Comparison of ENCODE assay signal across 27 mouse cellular contexts in the genomic region with DNA sequence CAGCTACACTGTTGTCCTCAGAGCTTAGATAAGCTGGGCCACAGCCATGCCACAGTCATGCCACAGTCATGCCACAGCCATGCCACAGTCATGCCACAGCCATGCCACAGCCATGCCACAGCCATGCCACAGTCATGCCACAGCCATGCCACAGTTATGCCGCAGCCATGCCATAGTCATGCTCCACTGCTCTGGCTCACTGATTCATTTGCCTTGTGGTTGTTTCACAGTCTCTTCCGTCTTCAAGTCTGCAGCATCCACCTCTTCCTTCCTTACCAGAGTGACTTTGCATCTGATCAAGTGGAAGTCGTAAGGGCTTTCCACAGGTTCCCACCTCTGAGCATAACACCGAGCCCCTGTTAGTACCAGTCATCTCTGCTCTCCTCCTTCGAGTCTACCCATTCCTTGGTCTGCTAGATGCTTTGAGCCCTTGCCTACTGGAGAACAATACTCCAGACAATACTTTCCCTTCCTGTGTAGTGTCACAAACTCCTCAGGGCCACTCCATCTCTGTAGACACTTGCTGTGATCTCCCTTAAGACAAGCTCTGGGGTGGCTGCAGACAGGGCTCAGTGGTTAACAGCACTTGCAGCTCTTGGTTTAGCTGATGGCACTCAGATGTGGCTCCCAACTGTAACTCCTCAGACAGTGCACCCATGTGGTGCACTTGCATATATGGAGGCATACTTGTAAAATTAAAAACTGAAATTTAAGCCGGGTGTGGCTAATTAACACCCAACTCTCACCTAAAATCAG. TPM values are rescaled to one million over a fixed set of nuclear protein-coding genes. Genes with fewer than 3 reads are reported as not detected.
DNase-seq lines count a peak whose midpoint lies in the region; ATAC-seq and TF ChIP-seq lines count a peak whose summit lies in the region.
"Had no signal": no experiment of that assay in that cellular context is flagged by ENCODE, and none has a peak within 500 bp of the region (broad histone marks: within the 10 kb centered on the region; RNA-seq: fewer than 3 reads in every experiment).

No protein-coding gene starts in this region.

- no peaks in the 10 kb centered on the region for H3K27me3 ChIP-seq in C2C12 (ENCODE audit: control insufficient read depth, insufficient read depth, insufficient read length)
- no peaks in the 10 kb centered on the region for H3K27me3 ChIP-seq in limb, embryonic 10.5 days (ENCODE audit: low read depth, poor library complexity, severe bottlenecking)
- H3K27me3 ChIP-seq: forebrain, embryonic 15.5 days; hindbrain, embryonic 12.5 days; lung, embryonic 15.5 days; midbrain, embryonic 15.5 days; neural tube, embryonic 12.5 days had no signal

- peak; percentile 6 for DNase-seq in 3T3-L1 (ENCODE audit: low read depth, low spot score)
- DNase-seq in ovary, postnatal 14 days (ENCODE audit: low spot score), result no peak
- no peak for DNase-seq in limb, embryonic 10.5 days (ENCODE audit: low spot score)
- no peak for DNase-seq in cerebellum, adult 11-12 months
- DNase-seq: adrenal gland, adult 8-10 months; cerebellum, adult 8-10 months; cerebellum, postnatal 25 days; gastrocnemius, postnatal 25 days; kidney, adult 2 months; liver; right cerebral cortex, postnatal 4 days; thymus, postnatal 4 days had no signal

- 88% methylated on average over 6 of the region's 6 CpGs for WGBS in limb, embryonic 10.5 days

- no peaks in the 10 kb centered on the region for H3K79me3 ChIP-seq in C2C12 (ENCODE audit: low read depth)

- no peak overlapping the region for H3ac ChIP-seq in C2C12 (ENCODE audit: control insufficient read depth, insufficient read length, low read depth)

- peak; percentile 59 for ATAC-seq in granulocyte monocyte progenitor cell, adult 5-6 weeks (replicated peaks; ENCODE audit: poor library complexity, severe bottlenecking)
- peak; percentile 7; the same call in 1 of the 2 replicates for ATAC-seq in megakaryocyte-erythroid progenitor cell, adult 5-6 weeks (replicated peaks; ENCODE audit: low FRiP score, low TSS enrichment, poor library complexity, severe bottlenecking)
- ATAC-seq: CD4-positive, CD25-positive, alpha-beta regulatory T cell, adult 4 months; forebrain, embryonic 15.5 days; midbrain, embryonic 15.5 days had no signal

- H3K4me1 ChIP-seq in limb, embryonic 10.5 days, result no peaks in the 10 kb centered on the region
- H3K4me1 ChIP-seq: forebrain, embryonic 15.5 days; hindbrain, embryonic 12.5 days; midbrain, embryonic 10.5 days; midbrain, embryonic 15.5 days; neural tube, embryonic 12.5 days had no signal

- no peak for TF ChIP-seq CTCF in C2C12 (IDR thresholded peaks at IDR 0.05; ENCODE audit: control insufficient read depth, insufficient read depth, insufficient read length)

- no peaks in the 10 kb centered on the region for H3K36me3 ChIP-seq in C2C12 (ENCODE audit: control insufficient read depth, insufficient read depth)
- no peaks in the 10 kb centered on the region for H3K36me3 ChIP-seq in limb, embryonic 10.5 days
- H3K36me3 ChIP-seq: forebrain, embryonic 15.5 days; hindbrain, embryonic 12.5 days; lung, embryonic 15.5 days; midbrain, embryonic 10.5 days; midbrain, embryonic 15.5 days; neural tube, embryonic 12.5 days had no signal

- no peaks in the 10 kb centered on the region for H3K79me2 ChIP-seq in C2C12 (ENCODE audit: control insufficient read depth, insufficient read depth)

- H3K4me3 ChIP-seq in C2C12 (ENCODE audit: insufficient read depth, poor library complexity, severe bottlenecking), result no peak overlapping the region
- H3K4me3 ChIP-seq in limb, embryonic 10.5 days, result no peak overlapping the region
- H3K4me3 ChIP-seq: forebrain, embryonic 15.5 days; hindbrain, embryonic 12.5 days; lung, embryonic 15.5 days; midbrain, embryonic 10.5 days; midbrain, embryonic 15.5 days; neural tube, embryonic 12.5 days had no signal

- H3K9me3 ChIP-seq in limb, embryonic 10.5 days (replicated peaks), result no peaks in the 10 kb centered on the region
- H3K9me3 ChIP-seq: forebrain, embryonic 15.5 days; hindbrain, embryonic 12.5 days; lung, embryonic 15.5 days; midbrain, embryonic 10.5 days; midbrain, embryonic 15.5 days; neural tube, embryonic 12.5 days had no signal

- H3K27ac ChIP-seq in limb, embryonic 10.5 days, result no peak overlapping the region
- H3K27ac ChIP-seq: forebrain, embryonic 15.5 days; hindbrain, embryonic 12.5 days; kidney, postnatal 0 days; lung, embryonic 15.5 days; midbrain, embryonic 10.5 days; midbrain, embryonic 15.5 days; neural tube, embryonic 12.5 days had no signal

TF ChIP-seq in C2C12, 6 proteins besides CTCF, POLR2A, EP300 and RAD21:
- TF ChIP-seq USF1 (IDR thresholded peaks at IDR 0.05; ENCODE audit: low read depth), result no peak
- TF ChIP-seq MYOD1 (IDR thresholded peaks at IDR 0.05; ENCODE audit: control insufficient read depth, insufficient read length, low read depth), result peak; percentile 72
TF ChIP-seq in C2C12: peak in this region for 1.

RNA-seq across cellular contexts. Expression of a gene that starts 18.4 kb away (rescaled TPM):
- polyA plus RNA-seq in C2C12 (2012; fragmentation: generic; extraction: Trizol), result 3.9 TPM
- total RNA-seq in granulocyte monocyte progenitor cell, adult 5-6 weeks (2014; fragmentation: Nextera tagmentation), result 6.6 and 12.7 TPM in 2 replicates
- total RNA-seq in granulocyte monocyte progenitor cell, adult 5-6 weeks (2017), result 6.2 and 6.6 TPM in 2 replicates
- total RNA-seq in megakaryocyte-erythroid progenitor cell, adult 5-6 weeks (2014; fragmentation: Nextera tagmentation), result 9.3 and 10.7 TPM in 2 replicates
- total RNA-seq in megakaryocyte-erythroid progenitor cell, adult 5-6 weeks (2017), result 5.5 and 8.1 TPM in 2 replicates
- 8.5 and 9.7 TPM in 2 replicates for polyA plus RNA-seq in limb, embryonic 10.5 days (2016; fragmentation: Nextera tagmentation; extraction: Ambion mirVana)

RNA-seq across cellular contexts. Expression of a gene that starts 26.8 kb away (rescaled TPM):
- polyA plus RNA-seq in C2C12 (2012; fragmentation: generic; extraction: Trizol), result not detected
- total RNA-seq in granulocyte monocyte progenitor cell, adult 5-6 weeks (2014; fragmentation: Nextera tagmentation), result not detected in 2 replicates
- not detected in 2 replicates for total RNA-seq in granulocyte monocyte progenitor cell, adult 5-6 weeks (2017)
- total RNA-seq in megakaryocyte-erythroid progenitor cell, adult 5-6 weeks (2014; fragmentation: Nextera tagmentation), result not detected in 2 replicates
- total RNA-seq in megakaryocyte-erythroid progenitor cell, adult 5-6 weeks (2017), result not detected in 2 replicates
- polyA plus RNA-seq in limb, embryonic 10.5 days (2016; fragmentation: Nextera tagmentation; extraction: Ambion mirVana), result 0.11 TPM in 1 of 2 replicates, not detected in the other
- polyA plus RNA-seq: CD4-positive, CD25-positive, alpha-beta regulatory T cell, adult 4 months; embryonic facial prominence, embryonic 11.5 days; forebrain, embryonic 15.5 days; heart, embryonic 14.5 days; limb, embryonic 11.5 days; midbrain, embryonic 15.5 days; neural tube, embryonic 12.5 days; stomach, embryonic 14.5 days had no signal

RNA-seq across cellular contexts. Expression of a gene that starts 59.5 kb away (rescaled TPM):
- 127 TPM for polyA plus RNA-seq in C2C12 (2012; fragmentation: generic; extraction: Trizol)
- total RNA-seq in granulocyte monocyte progenitor cell, adult 5-6 weeks (2014; fragmentation: Nextera tagmentation), result 102 and 123 TPM in 2 replicates
- 143 and 158 TPM in 2 replicates for total RNA-seq in granulocyte monocyte progenitor cell, adult 5-6 weeks (2017)
- 108 and 124 TPM in 2 replicates for total RNA-seq in megakaryocyte-erythroid progenitor cell, adult 5-6 weeks (2014; fragmentation: Nextera tagmentation)
- total RNA-seq in megakaryocyte-erythroid progenitor cell, adult 5-6 weeks (2017), result 177 and 210 TPM in 2 replicates
- 208 and 229 TPM in 2 replicates for polyA plus RNA-seq in limb, embryonic 10.5 days (2016; fragmentation: Nextera tagmentation; extraction: Ambion mirVana)
